Mouse (Mus musculus) megakaryocyte progenitor cell, adult 5-6 weeks (primary cell): ENCODE measurements at regions not wholly inside any gene's neighbourhood (a gene's known extent, or its start where the extent isn't known, plus 50 kb on each side); places are given as distances from the start of the nearest gene placed in this dataset.

Experiments used
- ATAC-seq: replicated peaks from 2 replicates; pipeline ENCODE4 v1.8.0; 2016; ENCODE audit warnings: mild to moderate bottlenecking, moderate TSS enrichment, inconsistent platforms; ENCODE audit not compliant: poor library complexity

DNA sequence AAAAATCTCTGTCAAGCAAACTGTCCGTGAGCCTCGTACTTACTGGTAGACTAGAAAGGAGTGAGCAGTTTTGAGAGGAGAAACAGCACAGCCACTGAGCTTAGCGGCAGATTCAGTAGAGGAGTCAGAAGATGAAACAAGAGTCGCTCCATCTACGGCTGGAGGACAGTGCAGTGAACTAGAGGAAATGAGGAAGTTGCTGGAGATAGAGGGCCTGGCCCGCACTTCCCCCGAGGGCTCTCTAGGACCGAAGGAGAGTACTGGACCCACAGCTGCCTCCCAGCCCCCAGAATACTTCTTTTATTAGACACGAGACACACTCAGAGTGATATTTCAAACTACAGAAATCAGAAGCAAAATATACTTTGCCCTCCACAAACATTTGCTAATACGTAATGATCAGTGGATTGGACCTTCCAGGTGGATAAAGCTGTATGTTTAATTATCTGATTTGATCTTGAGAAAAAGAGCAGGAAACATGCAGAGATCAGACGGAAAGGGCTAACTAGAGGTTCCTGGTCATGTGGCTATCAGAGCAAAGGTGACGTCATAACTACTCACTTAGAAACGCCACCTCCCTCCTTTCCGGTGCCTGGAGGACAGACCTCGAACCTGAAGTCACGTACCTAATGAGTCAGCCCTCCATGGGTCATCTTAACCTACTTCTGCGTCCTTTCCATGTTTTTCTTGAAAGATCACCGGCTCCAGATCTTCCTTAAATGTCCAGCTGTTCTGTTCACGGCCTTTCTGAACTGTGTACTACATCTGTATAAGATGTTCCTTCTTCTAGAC lies 277.9 kb downstream of the Basp1 start:
- peak; percentile 91 for ATAC-seq

DNA sequence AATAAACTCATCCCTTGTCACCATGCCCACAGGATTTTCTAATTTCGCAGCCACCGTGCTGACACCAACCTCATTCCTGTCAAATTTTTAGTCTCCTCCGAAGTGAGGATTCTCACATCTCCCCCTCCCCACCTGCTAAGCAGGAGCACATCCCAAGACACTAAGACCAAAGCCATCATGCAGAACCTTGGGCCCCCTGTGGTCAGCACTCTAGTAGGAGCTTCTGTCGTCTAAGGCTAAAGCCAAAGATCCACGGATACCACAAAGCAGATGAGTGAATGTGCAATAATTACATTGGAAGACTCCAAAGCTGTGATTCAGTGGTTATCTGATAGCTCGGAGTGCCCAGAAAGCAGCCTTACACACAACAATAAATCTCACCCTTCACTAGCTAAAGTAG lies 283.5 kb downstream of the Basp1 start:
- ATAC-seq: no peak

DNA sequence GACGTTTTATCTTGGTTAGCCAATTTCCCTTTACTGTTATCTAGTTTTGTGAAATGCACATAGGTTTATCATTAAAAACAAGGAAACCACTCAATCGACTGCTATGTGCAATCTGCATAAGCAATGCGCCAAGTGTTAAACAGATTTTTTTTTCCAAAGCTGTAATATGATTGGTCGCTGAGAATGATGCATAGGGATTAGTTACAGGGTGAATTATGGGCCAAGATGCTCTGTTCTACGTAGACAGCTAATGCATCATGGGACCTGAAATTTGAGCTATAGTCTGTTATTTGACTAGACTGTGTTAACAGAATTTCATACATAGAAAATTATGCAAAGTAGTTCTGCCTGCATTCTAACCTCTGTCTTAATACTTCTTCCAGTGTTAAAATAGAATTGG lies 284.0 kb downstream of the Basp1 start:
- no peak for ATAC-seq

DNA sequence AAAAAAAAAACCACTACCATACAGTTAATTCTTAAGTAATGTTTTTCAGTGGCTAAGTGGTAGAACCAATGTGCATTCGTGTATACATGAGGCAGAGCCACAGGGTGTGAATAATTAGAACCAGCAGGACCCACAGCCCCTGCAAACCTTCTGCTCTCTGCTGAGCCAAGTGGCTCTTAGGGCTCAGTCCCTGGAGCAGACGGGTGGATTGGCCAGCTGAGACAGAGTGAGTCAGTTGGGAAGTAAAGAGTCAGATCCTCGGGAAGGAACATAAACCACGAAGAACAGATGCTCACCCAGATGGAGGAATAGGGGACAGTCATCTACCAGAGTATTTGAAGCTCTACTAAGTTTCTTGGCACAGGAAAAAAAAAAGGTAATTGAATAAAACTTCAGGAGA lies 293.1 kb downstream of the Basp1 start:
- ATAC-seq: no peak

DNA sequence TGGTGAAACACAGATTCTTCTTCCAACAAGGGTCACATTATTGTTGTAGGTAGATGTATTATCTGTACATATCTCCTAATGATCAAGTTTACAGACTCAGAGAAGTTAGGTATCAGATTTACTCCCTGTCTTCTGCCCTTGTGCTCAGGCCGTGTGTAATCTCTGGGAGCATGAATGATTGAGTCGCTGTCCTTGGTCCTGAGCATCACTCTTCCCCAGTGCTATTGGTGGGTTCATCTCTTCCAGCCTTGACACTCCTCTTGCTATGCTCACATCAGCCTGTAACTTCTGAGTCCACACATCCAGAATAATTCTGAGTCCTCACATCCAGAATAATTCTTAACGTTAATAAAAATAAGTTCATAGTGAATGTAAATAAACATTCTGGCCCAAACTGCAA lies 295.6 kb downstream of the Basp1 start:
- peak; percentile 76 for ATAC-seq

DNA sequence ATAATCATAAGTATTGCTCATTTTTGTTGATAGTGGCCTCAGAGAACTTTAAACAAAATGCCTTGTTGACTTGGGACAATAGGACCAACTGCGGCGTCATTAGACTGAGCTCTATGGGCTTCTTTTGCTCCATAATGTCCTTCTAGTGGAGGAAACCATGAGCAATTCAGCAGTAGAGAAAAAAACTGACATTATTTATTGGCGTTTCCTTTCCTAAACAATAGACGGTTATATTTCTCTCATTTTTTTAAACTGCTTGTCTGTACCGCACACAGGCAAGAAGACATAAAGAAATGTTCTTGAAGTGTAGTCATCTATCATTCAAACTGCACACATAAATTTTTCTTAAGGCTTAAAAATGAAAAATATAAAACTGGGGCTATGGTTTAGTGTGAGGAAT lies 310.8 kb downstream of the Basp1 start:
- no peak for ATAC-seq

DNA sequence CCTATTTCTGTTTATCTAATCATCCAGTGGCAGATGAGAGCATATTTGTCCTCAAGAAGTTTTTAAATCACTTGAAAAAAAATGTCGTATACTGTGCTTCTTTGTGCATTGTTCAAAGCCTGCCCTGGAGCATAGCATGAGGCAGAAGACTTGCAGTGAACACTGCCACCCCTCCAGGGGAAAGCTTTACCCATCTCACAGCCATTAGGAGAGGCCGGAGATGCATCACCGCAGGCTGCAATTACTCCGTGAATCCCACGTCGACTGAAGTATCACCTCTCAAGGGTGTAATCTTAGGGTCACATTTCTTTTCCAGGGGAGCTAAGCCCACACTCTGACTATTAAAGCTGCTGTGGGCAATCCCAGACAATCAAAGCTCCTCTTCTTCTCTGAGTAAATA lies 319.8 kb downstream of the Basp1 start:
- no peak for ATAC-seq

DNA sequence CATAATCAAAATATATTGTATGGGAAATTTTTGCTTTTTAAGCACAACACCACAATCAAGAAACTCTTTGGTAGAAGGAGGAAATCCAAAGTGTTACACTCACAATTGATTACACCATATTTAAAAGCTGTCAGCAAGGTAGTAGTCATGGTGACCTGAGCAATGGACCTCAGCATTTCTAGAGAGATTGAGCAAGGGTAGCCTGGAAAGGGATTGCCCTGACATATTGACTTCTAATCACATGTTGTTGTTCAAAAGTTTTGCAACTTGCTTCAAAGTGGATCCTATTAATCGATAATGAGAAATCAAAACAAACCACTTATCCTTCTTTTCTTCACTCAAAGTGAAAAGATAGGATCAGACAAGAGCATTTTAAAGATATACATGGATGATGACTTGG lies 343.9 kb downstream of the Basp1 start:
- no peak for ATAC-seq

DNA sequence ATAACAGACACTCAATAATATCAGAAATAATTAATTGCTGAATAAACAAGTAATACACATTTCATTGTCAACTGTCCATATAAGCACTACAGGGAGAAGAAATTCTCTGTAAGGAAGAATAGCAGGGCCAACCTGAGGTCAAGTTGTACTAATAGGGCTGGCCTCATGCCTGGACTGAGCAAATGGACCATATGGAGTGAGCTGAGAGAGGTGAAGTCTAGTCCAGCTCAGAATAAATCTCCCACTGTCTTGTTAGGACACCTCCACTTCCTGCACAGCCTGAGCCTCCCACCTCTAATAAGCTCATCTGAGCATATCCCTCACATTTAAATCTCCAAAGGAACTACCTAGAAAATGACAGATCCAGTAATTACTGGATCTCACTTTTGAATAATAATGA lies 354.2 kb downstream of the Basp1 start:
- no peak for ATAC-seq

DNA sequence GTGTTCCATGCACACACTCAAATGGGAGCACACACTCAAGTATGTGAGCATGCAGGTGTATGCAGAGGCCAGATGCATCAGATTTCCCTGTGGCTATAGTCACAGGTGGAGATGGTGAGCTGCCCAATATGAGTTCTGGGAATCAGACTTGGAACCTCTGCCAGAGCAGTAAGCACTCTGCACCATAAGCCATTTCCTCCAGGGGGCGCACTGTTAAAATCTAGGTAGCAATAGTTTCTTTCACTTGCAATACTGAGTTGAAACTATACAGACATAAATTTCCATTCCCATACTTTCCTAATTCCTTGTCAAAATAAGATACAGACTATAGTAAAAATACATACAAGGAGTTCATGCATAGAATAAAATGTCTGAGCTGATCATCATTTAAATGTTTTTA lies 365.7 kb downstream of the Basp1 start:
- peak; percentile 84 for ATAC-seq

DNA sequence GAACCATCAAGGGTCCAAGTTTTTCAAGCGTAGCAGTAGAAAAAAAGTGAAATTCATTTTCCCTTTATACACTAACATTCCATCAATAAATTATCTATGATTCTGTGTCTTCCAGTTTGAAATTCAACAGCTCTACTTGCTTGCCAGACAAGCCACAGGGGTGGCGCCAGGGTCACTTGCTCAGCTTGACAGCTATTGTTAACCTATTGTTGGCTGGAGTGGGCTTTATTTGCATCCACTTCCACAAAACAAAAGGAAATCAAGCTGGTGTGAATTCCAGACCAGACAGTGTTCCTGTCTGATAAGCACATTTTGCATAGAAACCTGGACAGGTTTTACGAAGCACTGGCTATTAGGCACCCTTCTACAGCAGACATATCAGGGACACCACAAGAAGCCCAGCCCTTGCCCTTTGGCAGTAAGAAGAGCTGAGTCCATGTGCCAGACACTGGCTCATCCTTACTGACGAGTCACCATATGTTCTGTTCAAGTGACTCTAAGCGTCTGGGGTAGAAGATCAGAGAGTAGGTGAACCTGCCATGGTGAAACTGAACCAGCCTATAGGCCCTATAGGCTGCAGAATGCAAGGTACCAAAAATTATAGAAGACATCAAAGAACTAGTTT lies 366.9 kb downstream of the Basp1 start:
- ATAC-seq: no peak

DNA sequence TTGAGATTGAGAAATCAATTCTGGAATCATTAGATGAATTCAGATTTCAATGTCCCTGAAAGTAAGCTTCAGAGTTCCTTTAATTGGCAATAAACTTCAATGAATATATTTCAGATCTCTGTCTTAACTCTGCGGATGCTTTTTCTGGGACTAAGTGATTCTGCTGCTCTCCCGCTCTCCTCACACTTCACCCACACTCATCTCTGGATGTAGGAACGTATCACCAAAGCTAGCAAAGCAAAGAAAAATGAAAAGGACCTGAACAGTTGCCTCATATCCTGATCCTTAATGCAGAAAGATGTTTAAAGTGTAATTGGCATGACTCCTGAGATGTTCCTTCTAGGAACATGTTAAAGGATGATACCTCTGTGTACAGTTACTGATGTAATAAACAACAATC lies 377.3 kb downstream of the Basp1 start:
- ATAC-seq: no peak

DNA sequence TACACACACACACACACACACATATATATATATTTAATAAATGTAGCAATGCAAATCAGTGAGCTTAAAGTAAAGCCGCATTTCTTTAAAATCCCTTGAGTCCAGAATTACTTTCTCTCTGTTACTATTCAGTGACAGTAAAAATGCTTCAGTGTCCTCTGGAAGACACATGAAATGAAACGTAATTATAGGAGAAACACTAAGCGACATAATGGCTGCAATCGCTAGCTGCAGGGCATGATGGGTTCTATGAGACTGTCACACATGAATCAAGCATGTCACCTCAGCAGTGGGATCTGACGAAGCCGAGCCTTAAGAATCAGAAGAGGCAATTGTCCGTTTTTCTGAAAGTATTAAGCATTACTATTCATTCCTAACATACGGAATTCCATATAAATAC lies 385.7 kb downstream of the Basp1 start:
- ATAC-seq: no peak

DNA sequence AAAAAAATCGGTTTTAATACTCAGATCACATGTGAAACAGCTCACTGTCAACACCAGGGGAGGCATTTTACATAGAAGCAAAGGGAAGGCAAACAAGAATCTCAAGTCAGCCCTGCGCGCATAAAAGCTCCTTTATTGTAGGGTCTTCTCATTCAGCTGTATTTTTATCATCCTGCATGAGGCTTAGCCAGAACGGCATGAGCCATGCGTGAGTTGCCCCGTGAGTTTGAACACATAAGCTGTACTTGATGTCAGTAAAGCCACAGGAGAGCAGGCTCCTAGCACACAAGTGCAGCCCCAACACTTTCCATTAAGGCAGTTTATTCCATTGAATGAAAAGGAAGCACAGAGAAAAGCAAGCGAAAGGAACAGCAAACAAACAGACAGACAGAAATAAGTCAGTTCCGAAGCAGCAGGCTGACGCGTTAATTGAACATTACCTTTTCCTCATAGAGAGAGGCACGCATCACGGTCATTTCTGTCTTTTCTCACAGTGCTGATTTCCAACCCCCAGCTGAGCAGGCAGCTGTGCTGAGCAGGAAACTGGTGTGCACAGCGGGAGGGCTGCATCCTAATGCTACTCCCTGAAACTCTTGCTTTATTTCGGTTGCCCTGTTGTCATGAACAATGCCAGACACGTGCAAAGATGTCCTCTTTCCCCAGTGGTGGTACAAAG lies 386.6 kb downstream of the Basp1 start:
- ATAC-seq: no peak

DNA sequence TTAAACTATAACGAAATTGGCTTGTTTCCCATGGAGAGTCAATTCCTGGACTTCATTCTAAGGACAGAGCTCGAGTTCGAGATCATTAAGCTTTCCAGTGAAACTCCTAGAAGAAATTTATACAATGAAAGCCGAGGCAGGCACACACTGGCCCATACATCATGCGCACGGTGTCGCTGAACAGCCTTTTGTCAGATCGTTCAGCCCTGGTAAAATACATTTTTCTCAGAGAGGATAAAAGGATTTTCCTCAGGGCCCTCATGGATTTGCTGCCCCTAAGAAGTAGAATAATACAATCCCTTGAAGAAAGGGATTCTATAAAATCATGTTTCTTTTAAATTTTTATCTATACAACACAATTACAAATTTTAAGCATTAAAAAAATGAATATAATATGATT lies 387.2 kb downstream of the Basp1 start:
- ATAC-seq: no peak

DNA sequence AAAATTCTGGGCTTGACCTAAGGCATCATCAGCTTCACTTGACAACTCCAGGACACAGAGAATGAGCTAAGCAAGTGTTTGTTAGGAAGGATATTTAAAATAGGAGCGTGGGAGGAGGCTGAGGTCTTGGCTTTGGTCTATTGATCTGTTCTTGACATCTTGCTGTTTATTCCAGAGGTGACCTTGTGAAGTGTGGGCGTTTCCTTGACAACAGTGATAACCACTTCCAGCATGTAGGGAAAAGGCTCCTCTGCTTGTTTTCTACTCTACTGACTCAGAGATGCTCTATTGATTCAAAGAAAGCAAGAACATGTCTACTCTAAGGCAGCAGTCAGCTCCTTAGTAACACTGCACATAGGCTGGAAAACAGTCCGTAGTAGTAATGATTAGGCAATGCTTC lies 392.6 kb downstream of the Basp1 start:
- ATAC-seq: no peak

DNA sequence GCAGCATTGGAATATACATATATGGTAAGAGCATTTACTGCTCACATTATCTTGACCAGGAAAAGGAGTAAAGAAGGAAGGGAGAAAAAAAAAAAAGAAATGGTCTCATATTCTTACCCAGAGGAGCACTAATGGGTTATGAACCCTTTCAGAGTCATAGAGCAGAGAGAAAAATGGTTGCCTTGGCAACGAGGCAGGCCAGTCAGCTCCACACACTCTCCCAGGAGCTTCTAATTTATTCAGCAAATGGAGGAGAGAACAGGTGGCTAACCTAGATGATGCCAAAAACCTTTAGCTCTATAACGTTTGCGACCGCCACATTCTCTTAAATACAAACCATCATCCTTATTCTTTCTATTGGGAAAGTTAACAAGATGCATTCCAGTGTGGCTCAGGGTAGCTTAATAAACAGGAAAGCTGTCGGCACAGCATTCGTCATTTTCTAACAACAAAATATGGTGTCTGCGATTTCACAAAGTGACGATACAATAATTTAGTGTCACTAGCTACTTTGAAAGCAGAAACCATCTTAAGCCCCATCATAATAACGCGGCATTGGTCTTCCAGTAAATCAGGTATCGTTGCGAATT lies 394.1 kb downstream of the Basp1 start:
- no peak for ATAC-seq

DNA sequence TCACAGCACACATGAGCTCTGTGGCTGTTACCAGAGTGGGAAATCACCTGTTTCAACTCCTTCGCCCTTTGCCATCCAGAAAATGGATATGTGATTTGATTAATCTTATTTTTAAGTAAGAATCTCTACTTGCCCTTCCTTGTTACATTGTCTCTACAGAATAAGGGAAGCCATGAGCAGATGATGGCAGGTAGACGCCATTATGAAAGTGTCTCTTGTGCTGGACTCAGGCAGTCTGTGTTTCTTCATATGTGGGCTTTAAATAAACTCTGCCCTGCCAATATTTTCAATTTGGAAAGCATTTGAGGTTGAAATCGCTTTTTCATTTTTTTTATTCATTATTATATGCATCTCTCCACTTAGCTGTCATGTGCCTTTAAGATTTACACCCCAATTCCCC lies 394.6 kb downstream of the Basp1 start:
- no peak for ATAC-seq

DNA sequence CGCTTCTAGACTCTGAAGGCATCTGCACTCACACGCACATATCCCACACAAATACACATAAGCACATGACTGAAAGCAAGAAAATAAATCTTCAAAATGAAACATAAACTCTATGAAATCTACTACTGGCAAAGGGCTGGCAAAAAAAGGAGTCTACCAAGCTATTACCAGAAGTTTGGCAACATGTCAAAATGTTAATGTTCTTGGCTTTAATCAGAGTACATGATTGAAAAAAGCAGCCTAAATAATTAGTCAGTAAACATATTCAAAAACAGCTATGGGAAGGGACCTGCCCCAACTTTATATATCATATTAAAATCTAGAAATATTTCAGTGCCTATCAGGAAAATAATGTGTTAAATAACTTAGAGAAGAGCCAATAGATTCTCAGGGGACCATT lies 405.8 kb downstream of the Basp1 start:
- no peak for ATAC-seq

DNA sequence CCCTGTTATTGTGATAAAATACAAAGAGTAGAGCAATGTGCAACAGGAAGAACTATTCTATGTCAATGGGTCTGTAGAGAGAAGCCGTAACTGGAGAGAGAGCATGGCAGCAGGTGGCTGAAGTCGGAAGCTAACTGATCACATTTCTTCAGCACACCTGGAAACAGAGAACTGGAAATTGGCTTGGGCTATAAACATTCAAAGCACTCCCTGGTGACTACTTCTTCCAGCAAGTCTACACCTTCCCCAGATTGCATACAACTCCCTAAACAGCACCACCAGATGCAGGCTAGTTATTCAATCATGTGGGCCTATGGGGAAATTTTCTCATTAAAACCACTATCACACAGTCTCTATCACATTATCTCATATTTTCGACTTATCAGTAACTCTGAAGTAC lies 413.4 kb downstream of the Basp1 start:
- no peak for ATAC-seq

DNA sequence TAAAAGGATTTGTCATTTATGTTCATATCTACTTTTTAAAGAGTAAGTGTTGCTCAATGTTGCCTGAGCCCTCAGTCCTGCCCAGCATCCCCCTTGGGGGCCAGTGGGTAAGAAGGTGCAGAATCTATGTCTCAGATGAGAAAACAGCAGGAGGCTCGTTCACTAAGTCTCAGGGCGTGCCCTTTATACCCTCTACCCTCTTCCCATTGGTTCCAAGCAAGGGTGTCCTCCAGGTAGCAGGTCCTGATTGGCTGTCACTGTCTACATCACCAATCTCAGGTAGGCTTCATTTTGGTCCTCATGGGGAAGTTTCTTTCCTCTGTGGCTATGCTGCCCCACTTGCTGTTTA lies 420.3 kb downstream of the Basp1 start:
- ATAC-seq: no peak

DNA sequence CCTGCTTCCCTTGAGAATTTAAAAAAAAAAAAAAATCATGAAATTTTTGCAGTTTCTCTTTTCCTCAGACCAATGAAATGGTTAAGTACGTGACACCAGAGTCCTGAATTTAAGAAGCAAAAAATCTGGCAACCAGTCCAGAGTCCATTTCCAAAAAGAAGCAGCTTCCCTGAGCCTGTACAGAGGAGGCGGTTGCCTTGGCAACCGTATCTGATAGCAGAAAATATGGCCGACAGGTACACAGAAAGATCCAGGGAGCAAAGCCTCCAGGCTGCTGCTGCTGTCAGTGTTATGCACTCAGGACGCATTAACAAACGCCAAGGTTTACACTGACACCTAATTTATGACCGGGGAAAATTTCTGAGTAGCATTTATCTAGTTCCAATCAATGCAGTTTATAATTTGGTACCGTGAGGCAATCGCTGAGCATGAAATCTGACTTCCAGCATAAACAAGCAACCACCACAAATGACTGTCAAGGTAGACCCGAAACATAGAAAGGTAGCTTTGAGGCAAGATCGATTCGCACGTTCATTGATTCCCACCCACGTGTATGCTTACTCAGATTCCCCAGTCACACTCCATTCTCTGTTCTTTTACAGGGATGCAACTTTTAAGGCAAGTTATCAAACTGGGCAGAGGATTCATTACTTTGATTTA lies 420.8 kb downstream of the Basp1 start:
- ATAC-seq: no peak
